Mouse (Mus musculus) intestine, postnatal 0 days (tissue): Measurements from ENCODE around the gene Rps8. TPM values are rescaled to one million over a fixed set of nuclear protein-coding genes. Genes with fewer than 3 reads are reported as not detected.
"Not testable (repeated sequence)": the region's sequence is repeated elsewhere in the genome, so short reads cannot be mapped to it uniquely, and the experiment has no call there.

Experiments
- ATAC-seq: fragments of 200-750 bp; cut with Nextera tagmentation; 2 replicates; pipeline ENCODE4 v1.8.0; 2017; ENCODE audit warnings: mild to moderate bottlenecking, moderate TSS enrichment, moderate library complexity
- H3K27ac ChIP-seq: fragments of 300-500 bp; sonication (generic); 2 replicates; pipeline ENCODE4 v1.5.1; 2014; ENCODE audit warnings: mild to moderate bottlenecking, low read depth, low read length, moderate library complexity
- H3K27me3 ChIP-seq: fragments of 300-500 bp; sonication (generic); replicated peaks from 2 replicates; pipeline ENCODE4 v1.6.1; 2014; ENCODE audit warnings: low read length, mixed read lengths; ENCODE audit not compliant: control insufficient read depth, insufficient read depth
- H3K36me3 ChIP-seq: fragments of 300-500 bp; sonication (generic); 2 replicates; pipeline ENCODE4 v1.6.1; 2014; ENCODE audit warnings: mild to moderate bottlenecking, moderate library complexity; ENCODE audit not compliant: control insufficient read depth, insufficient read depth
- H3K4me1 ChIP-seq: fragments of 300-500 bp; sonication (generic); replicated peaks from 2 replicates; pipeline ENCODE4 v1.6.1; 2014; ENCODE audit warnings: antibody characterized with exemption, low read length, mixed read lengths; ENCODE audit not compliant: control insufficient read depth, insufficient read depth
- H3K4me2 ChIP-seq: fragments of 300-500 bp; sonication (generic); replicated peaks from 2 replicates; pipeline ENCODE4 v1.6.1; 2014; ENCODE audit warnings: low read depth, mild to moderate bottlenecking, moderate library complexity
- H3K4me3 ChIP-seq: fragments of 300-500 bp; sonication (generic); 2 replicates; pipeline ENCODE4 v1.5.1; 2014; ENCODE audit warnings: low read depth, low read length
- H3K9ac ChIP-seq: fragments of 300-500 bp; sonication (generic); 2 replicates; pipeline ENCODE4 v1.6.1; 2014; ENCODE audit warnings: mild to moderate bottlenecking, low read depth, low read length
- H3K9me3 ChIP-seq: fragments of 300-500 bp; sonication (generic); 2 replicates; pipeline ENCODE4 v1.6.1; 2016; ENCODE audit warnings: mixed run types; ENCODE audit not compliant: control insufficient read depth
- CTCF ChIP-seq: sonication (generic); IDR thresholded peaks from 2 replicates; pipeline ENCODE4 v1.5.1; 2016; ENCODE audit warnings: low read depth, mild to moderate bottlenecking, control low read depth, antibody characterized with exemption, moderate library complexity
- WGBS: fragments of 180-500 bp; shearing (Covaris S2); extraction: QIAGEN DNeasy Blood & Tissue Kit; methylation state at CpG from one replicate; pipeline ENCODE4 v1.1.7; 2014; 5-methylcytosine and 5-hydroxymethylcytosine counted together
- polyA plus RNA-seq: library from polyadenylated mRNA; unstranded; fragments of >200 nt; fragmentation: Nextera tagmentation; extraction: Ambion mirVana; gene quantifications from 2 replicates; pipeline ENCODE4 v1.2.1, GENCODE M21; 2015

The Rps8 gene
- polyA plus RNA-seq, 1 experiment from 2014 or later = 563 TPM

DNA sequence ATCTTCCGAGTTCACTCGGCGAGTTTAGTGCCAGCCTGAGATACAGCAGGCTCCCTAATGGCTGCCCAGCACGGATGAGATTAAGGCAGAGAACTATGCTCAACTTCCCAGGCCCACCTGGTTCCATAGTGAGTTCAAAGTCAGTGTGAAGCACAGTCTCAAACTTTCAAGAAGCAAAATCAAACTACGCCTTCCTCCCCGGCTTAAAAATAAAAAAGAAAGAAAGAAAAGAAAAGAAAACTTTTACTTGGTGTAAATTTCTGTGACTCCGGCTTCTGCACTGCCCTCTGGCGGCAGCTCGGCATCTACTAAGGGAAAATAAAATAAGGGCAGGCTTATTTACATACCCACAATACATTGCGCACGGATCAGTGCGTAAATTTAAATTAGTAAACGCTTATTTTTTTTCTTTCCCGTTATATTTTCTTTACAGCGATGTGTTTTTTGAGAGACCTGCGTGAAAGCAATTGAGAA, 33.4 kb upstream of the Rps8 start:
- H3K27ac ChIP-seq = peak overlapping the region; percentile 54; the same call in 1 of the 2 replicates
- H3K4me2 ChIP-seq = peak overlapping the region; percentile 59
- H3K36me3 ChIP-seq = no peaks in the 10 kb centered on the region
- WGBS = under 1% methylated on average over 16 of the region's 16 CpGs
- peak; percentile 80 for TF ChIP-seq CTCF
- H3K4me1 ChIP-seq = no peaks in the 10 kb centered on the region
- peak overlapping the region; percentile 38 for H3K4me3 ChIP-seq
- peak; percentile 75 for ATAC-seq
- no peaks in the 10 kb centered on the region for H3K27me3 ChIP-seq
- peak overlapping the region; percentile 50 for H3K9ac ChIP-seq
- no peaks in the 10 kb centered on the region for H3K9me3 ChIP-seq

DNA sequence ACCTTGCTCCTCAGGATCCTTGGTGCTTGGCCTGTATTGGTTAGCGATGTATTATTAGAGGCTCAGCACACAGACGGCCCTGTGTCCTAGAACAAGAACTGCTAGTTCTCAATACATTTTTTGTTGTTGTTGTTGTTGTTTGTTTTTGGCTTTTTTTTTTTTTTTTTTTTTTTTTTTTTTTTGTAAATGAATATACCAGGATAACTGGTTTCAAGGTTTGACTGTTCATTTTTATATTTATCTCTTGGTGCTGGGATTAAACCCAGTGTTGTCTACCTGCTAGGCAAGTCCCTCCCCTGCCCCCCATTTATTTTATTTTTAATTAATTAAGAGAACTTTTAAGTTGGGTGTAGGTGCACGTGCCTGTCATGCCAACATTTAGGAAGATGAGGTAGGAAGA, 32.9 kb upstream of the Rps8 start:
- Histone ChIP-seq H3K27ac (peak overlapping the region; percentile 54; the same call in 1 of the 2 replicates), H3K4me2 (peak overlapping the region; percentile 59), H3K4me3 (peak overlapping the region; percentile 38), H3K9ac (peak overlapping the region; percentile 50), H3K9me3 (no peaks in the 10 kb centered on the region), H3K4me1 (no peaks in the 10 kb centered on the region), H3K36me3 (no peaks in the 10 kb centered on the region), H3K27me3 (no peaks in the 10 kb centered on the region)
- WGBS = 57% methylated on average over 3 of the region's 3 CpGs
- TF ChIP-seq CTCF = no peak
- ATAC-seq = no peak

DNA sequence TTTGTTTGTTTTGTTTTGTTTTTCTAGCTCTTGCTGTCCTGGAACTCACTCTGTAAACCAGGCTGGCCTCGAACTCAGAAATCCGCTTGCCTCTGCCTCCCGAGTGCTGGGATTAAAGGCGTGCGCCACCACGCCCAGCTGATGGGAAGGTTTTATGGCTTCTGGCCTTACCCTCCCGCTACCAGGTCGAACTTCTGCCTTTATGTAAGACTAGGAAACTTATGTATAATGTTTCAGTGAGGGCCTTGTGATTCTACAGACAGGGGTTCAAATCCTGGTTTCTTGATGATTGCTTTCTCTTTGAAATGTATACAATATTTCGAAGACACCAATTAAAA, 26.7 kb upstream of the Rps8 start:
- 9% methylated on average over 9 of the region's 9 CpGs for WGBS
- peak; percentile 65 for ATAC-seq
- H3K9ac ChIP-seq = peak overlapping the region; percentile 40; the same call in 1 of the 2 replicates

DNA sequence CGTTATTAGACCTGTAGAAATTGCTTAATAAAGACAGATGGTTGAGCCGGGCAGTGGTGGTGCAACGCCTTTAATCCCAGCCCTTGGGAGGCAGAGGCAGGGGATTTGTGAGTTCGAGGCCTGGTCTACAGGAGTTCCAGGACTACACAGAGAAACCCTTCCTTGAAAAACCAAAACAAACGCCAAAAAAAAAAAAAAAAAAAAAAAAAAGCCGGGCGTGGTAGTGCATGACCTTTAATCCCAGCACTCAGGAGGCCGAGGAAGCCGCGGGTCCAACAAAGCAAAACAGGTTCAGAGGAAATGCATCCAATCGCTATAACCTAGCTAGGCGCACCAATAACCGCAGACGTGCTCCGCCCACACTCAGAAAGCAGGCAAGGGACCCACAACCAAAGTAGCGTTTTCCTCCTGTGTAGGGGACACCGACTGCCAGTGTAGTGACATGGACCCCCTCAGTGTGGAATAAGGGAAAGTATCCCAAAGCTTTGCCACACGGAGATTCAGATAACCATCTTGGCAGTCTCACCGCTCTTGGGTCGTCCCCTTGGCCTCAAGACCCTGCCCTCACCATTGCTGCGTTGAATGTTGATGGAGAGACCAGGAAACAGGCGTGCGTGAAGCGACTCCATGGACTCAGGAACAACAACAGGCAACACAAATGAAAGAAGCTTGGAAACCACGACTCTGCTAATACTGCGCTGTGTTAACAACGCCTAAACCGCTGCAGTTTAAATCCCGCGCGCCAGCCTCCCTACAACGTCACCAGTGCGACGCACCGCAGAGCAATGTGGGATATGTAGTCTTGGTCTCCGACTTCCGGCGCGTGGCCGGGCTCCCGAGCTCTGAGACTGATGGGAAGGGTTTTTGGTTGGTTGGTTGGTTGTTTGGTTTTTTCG, 26.1 kb upstream of the Rps8 start, which contains the start of gene Kif2c:
Kif2c (minus strand) TSS at position 777 of the 896 bp plus-strand sequence.
- H3K27me3 ChIP-seq = no peaks in the 10 kb centered on the region
- WGBS = under 1% methylated on average over 42 of the region's 42 CpGs
- H3K27ac ChIP-seq = peak within 1 kb of the TSS; percentile 41; the same call in 1 of the 2 replicates
- peak within 1 kb of the TSS; percentile 40 for H3K9ac ChIP-seq
- no peaks in the 10 kb centered on the region for H3K9me3 ChIP-seq
- peak within 1 kb of the TSS; percentile 69 for H3K4me3 ChIP-seq
- ATAC-seq = peak; percentile 95
- H3K36me3 ChIP-seq = peaks cover 17% of the 10 kb centered on the region; the same call in 1 of the 2 replicates
- no peak for TF ChIP-seq CTCF
- H3K4me2 ChIP-seq = peak within 1 kb of the TSS; percentile 95
- H3K4me1 ChIP-seq = no peaks in the 10 kb centered on the region

More for the DNA sequence above, 26.7 kb upstream of the Rps8 start:
- not testable (repeated sequence) for H3K27ac ChIP-seq, H3K27me3 ChIP-seq, H3K9me3 ChIP-seq, H3K4me1 ChIP-seq
- H3K4me3 ChIP-seq = peak overlapping the region; percentile 69
- peaks cover 11% of the 10 kb centered on the region; the same call in 1 of the 2 replicates for H3K36me3 ChIP-seq
- peak overlapping the region; percentile 95 for H3K4me2 ChIP-seq

DNA sequence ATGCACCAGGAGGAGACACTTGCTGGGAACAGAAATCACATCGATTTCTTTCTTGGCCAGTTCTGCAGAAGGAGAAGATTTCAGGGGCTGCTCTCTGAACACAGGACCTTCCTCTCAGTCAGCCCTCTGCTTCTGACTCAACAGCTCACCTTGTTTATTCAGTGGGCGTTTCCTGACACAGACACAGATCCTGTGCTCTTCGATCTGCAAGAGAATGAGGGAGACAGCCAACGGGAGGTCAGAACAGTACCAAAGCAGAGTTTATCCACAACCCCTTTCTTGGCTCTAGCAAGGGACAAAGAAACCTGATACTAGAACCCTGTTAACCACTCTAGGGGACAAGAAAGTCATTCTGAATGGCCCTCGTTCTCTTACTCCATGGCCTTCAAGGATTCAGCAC, 13.9 kb upstream of the Rps8 start:
- Histone ChIP-seq H3K9me3 (no peaks in the 10 kb centered on the region), H3K4me1 (no peaks in the 10 kb centered on the region), H3K27me3 (no peaks in the 10 kb centered on the region), H3K27ac (no peak overlapping the region), H3K9ac (no peak overlapping the region), H3K4me3 (no peak overlapping the region), H3K36me3 (peaks cover 83% of the 10 kb centered on the region), H3K4me2 (no peak overlapping the region)
- no peak for TF ChIP-seq CTCF
- ATAC-seq = no peak
- 71% methylated on average over 5 of the region's 5 CpGs for WGBS

DNA sequence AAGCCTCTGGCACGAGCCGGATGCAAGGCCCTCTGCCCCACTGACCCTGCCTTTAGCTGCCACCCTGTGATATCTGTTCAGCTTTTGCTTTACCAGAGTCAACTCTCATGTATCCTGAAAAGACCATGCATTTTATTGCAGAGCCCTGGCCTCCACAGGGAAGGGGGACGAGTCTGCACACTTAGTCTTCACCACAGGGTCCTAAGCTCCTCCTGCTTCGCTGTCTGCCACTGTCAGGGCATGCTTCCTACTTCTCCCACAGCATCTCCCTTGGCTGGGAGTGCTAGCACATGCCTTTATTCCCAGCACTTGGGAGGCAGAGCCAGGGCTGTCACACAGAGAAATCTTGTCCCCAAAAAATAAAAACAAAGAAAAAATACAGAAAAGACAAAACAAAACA, 5.1 kb upstream of the Rps8 start:
- no peak for ATAC-seq
- no peak for TF ChIP-seq CTCF
- Histone ChIP-seq H3K4me2 (no peak overlapping the region), H3K36me3 (peaks cover 48% of the 10 kb centered on the region), H3K27me3 (no peaks in the 10 kb centered on the region), H3K4me1 (no peaks in the 10 kb centered on the region), H3K4me3 (no peak overlapping the region), H3K27ac (no peak overlapping the region), H3K9me3 (no peaks in the 10 kb centered on the region), H3K9ac (no peak overlapping the region)
- 66% methylated on average over 4 of the region's 4 CpGs for WGBS
